ENCODE assay signal across 1 mouse cellular context in the genomic region with DNA sequence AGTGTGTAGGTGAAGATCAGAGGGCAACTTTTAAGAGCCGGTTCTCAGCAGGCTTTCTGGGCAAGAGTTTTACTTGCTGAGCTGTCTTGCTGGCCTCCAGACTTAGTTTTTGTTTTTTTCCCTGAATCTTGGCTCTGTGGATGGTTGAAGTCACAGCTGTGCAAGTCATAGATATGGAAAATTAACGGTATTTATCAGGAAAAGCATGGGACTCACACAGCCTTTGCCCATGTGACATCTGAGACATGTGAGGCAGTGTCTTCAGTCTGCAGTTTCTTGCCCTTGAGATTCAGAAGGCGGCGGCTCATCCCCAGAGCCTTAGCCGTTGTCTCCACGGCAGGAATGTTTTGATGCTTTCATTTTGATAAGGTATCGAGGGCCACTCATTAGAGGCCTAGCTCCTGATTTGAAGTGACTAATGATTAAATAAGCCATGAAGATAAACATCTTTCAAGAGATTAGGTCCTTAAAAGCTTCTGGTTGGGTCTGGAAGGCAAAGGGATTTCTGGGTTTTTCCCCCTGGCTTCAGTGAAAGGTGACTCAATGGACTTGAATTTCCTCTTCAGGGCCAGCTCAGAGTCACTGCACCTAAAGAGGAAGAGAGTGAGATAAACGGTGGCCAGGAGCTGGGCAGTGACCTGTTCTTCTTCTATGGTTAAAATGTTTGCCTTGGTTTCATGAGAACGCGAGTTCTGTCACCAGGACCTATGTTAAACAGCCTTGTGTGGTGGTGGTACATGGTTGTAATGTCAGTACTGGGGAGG.
A peak's percentile ranks its signal among the peaks of the same experiment; 100 is the strongest.
TF ChIP-seq lines count a peak whose summit lies in the region.

No protein-coding gene starts in this region.

TF ChIP-seq in MEL, 35 proteins besides CTCF, POLR2A, EP300 and RAD21:
- TF ChIP-seq MAX (IDR thresholded peaks at IDR 0.05; ENCODE audit: low read length) (no peak), E2F4 (IDR thresholded peaks at IDR 0.05; ENCODE audit: borderline replicate concordance, low read depth, low read length) (no peak), USF1 (IDR thresholded peaks at IDR 0.05; ENCODE audit: low read depth, low read length) (0 out of 2 replicates have a peak, but pooled peaks have one; percentile 24), GATA1 (IDR thresholded peaks at IDR 0.05; ENCODE audit: low read depth, low read length) (peak; percentile 32; the same call in 1 of the 2 replicates), BHLHE40 (IDR thresholded peaks at IDR 0.05; ENCODE audit: borderline replicate concordance, low read depth, low read length) (no peak), MAZ (IDR thresholded peaks at IDR 0.05; ENCODE audit: low read depth, low read length) (no peak), ZMIZ1 (IDR thresholded peaks at IDR 0.05; ENCODE audit: low read depth, low read length) (no peak), HCFC1 (IDR thresholded peaks at IDR 0.05; ENCODE audit: low read depth, low read length) (no peak), TBP (IDR thresholded peaks at IDR 0.05; ENCODE audit: low read depth, low read length) (0 out of 2 replicates have a peak, but pooled peaks have one; percentile 33)
TF ChIP-seq in MEL: peak in this region for 3.
